Mouse (Mus musculus): ENCODE results near the gene Khk.

DNA sequence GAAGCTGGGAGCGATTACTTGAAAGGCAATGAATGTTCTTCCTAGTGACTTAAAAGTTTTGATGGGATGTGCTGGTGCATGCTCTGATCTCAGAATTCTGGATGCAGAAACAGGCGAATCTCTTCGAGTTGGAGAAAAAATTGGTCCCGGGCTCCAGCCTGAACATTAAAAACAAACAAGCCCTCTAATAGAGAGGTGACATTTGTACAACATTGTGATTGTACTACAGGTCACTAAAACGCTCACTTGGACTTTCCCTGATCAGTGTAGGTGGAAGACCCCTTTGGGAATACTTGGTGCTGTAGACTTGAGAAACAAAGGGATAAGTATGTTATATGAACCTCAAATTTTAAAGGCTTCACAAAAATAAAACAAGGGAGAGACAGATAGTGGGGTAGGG is 34.5 kb upstream of the Khk start:
- TF ChIP-seq POLR2A (IDR thresholded peaks at IDR 0.05; ENCODE audit: low read depth, low read length) (no peak), CTCF (conservative IDR thresholded peaks at IDR 0.05; ENCODE audit: insufficient read depth, insufficient read length, low read depth, low read length) (no peak)
